Mouse (Mus musculus): Measurements from ENCODE around the gene Pbld1.

GRCm38 (mm10) chr10:63026795-63027160, 33.2 kb upstream of the Pbld1 start:
- no peak for TF ChIP-seq POLR2A (IDR thresholded peaks at IDR 0.05; ENCODE audit: extremely low read depth, insufficient read depth, low read length)
- no peak for TF ChIP-seq CTCF (IDR thresholded peaks at IDR 0.05; ENCODE audit: low read depth, low read length)
